Mouse (Mus musculus) cerebellum, postnatal 25 days (tissue): ENCODE measurements around the gene Fbxo8.

ENCODE experiments used
- DNase-seq, 2 experiments: peaks; one replicate each; pipeline ENCODE4 v3.0.0; 2021; ENCODE audit warnings: mixed read lengths in 2 of 2

Gene Fbxo8

DNA sequence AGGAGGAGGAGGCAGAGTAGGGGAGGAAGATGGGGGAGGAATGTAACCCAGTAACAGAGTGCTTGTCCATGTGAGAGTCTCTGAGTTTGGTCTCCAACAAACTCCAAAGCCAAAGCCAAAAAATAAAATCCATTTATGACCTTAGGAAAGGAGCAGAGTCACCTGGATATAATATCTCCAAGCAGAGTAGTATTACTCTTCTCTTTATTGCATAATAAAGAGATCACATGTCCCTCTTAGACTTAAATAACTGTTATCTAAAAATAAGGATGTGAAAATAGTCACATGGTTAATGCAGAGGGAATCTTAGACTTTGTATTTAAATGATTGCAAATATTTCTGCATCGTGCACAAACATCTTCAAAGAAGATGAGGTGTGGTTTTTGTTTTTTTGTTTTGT, 63.3 kb downstream of the Fbxo8 start:
- DNase-seq, result no peak

DNA sequence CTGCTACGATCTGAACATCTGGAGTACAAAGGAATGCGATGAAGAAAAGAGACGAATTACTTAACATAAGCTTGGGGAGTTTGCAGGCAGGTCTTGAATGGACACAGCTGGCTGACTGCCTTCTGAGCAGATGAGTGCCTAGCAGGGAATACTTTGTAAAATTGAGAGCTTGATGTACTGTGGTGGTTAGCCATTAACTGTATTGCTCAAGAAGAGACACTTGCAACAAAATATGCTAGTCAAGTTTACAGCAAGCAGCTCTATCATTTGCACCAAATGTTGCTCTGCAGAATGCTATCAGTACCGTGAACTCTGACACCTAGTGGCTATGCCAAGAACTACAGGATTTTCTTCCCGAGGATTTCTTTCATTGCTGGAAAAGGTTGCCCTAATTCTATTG, 64.1 kb downstream of the Fbxo8 start:
- peak; percentile 44 to 69 for DNase-seq

DNA sequence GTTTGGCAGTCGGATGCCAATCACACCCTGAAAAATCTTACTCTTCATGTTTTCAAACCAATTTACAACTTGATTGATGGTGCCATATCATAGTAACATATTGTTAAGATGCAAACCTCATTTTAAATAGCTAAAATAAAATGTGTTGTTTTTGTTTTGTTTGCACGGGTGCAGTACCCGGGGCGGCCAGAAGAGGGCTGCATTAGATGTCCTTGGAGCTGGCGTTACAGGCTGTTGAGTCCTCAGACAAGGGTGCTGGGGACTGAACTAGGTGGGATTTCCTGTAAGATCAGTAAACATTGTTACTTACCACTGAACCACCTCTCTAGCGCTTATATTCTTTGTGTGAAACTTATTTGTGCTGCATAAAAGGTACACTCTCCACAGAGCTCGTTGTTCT, 65.4 kb downstream of the Fbxo8 start:
- peak; percentile 28 to 55 for DNase-seq

DNA sequence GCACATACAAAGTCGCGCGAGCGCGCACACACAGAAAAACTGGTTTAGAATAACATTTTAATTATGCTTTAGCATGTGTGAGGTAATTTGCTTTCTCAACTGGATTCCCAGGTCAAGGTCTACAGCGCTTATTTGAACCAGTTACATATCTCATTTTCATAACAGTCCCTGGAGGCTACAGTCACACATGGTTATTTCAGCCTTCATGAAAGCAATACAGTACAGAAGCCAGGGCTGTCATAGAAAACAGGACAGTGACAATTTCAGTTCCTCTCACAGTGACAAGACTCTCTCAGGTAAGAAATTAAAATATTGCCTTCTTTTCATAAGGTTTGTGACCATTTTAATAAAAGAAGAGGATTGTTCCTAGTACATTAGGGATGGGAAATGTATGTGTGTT, 66.4 kb downstream of the Fbxo8 start:
- DNase-seq, result no peak

DNA sequence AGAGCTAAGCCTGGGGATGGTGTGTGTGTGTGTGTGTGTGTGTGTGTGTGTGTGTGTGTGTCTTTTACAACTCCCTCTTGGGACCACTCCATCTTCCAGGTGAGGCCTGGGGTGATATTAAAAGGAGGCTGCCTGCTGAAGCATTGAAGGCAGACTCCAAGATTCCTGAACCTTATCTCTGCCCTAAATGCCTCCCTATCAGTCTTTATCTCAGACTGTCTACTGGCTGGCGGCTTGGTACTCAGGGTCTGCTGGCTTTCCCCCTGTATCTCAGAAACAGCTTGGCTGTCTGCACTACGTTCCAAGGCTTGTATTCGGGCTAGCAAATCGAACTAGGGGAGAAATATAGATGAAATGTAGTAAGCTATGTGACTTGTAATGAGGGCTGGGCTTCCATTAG, 68.2 kb downstream of the Fbxo8 start:
- DNase-seq, result no peak

DNA sequence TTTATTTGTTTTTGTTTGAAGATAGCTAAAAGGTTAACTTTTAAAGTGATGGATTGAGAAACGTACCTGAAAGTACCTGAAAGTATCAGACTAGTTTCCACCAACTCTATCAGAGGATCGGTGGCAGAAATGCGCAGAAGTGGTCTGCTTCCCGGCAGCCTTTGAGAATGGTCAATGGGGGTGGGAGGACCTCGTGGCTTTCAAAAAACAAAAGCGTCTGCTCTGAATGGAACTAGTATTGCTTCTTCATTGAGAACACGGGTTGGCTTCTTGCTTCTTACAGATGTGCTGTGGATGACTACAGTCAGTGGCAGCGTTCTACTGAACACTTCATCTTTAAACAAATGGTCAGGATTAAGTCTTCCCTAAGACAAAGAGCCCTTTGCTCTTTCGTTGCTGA, 68.7 kb downstream of the Fbxo8 start:
- no peak for DNase-seq

DNA sequence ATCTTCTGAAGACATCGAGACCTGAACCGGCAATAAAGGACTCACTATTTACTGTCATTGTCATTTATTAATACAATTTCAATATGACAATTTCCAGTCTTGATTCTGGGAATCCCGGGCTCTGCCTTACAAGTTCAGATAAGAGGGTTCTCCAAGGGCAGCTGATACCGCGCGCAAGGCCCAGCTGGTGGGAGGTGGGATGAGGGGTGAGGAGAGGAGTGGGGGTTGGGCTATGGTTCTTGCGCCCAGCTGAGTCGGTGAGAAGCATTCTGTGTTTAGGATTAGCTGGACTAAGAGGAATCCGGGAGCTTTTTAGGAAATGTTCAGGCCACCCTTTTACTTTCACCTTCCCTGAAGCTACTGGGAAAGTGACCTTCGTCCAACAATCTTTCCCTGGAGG, 69.8 kb downstream of the Fbxo8 start:
- no peak for DNase-seq

DNA sequence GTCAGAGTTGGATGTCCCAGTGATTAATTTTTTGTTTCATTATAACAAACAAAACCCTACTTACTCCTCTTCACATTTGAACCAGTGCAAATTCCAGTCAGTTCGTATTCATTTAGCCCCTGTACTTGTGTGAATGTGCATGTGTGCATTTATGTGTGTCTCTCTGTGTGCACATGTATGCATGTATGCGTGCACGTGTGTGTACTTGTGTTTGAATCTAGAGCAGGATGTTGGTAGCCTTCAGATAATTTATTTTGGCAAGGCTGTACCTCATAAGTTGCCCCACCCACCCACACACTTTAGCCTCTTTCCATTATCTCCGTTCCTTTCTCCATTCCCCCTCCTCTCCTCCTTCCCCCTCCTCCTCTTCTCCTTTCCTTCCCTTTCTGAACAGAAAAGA, 70.2 kb downstream of the Fbxo8 start:
- no peak for DNase-seq

DNA sequence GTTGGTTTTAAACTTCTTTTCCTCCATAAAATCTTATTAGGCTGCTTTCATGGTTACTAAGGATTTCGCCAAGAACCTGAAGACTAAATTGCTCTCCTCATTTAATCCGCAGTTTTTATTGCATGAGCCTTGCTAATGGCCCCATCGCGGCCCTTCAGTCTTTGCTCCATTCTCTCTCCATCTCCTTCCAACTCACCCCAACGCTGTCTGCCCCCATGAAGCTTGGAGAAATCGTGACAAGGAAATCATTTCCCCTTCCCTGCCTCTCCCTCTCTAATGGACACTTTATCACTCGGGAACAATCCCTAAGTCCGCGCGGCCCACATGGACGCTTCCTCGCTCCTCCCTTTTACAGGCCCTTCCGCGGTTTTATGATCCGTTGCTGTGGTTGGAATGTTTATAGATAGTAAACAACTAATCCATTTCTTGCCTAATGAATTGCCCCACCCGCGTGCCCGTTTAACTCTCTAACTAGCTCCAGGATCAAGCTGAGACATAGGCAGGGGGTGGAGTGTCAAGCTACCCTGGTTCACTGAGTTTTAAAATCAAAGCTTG, 71.7 kb downstream of the Fbxo8 start:
- DNase-seq, result no peak

DNA sequence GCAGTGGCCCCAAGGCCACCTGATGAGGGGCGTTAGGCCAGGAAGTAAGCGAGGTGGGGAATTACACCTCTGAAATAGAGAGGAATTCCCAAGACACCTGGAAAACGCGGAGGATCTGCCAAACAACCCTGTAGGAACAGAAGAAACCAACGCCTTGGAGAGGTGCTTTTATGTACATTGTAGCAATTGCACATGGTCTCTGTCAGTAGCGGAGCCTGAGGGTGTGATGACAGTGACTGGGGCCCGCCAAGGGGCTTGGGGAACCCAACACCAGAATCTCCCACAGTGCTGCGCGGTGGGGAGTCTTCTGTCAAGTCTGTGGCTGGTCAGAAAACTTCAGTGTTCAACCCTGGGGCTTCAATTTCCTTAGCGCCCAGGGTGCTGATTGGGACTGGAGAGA, 72.5 kb downstream of the Fbxo8 start:
- DNase-seq, result no peak

DNA sequence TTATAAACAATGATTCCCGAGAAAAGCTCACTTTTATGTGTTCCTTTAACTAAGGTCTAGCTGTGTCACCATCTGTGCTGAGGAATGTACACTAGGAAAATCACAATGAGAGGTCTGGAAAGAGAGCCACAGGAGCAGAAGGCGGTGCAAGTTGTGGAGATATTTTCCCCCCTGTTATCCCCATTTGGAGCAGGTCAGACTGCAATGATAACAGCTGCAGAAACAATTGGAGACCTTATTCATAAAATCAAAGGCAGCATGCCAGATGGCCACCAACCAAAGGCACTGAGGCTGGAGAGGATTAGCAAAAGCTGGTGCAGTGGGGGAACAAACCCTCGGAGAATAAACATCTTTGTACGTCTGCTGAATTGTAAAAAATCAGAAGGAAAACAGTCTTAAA, 78.3 kb downstream of the Fbxo8 start:
- DNase-seq, result peak; percentile 30 to 63

DNA sequence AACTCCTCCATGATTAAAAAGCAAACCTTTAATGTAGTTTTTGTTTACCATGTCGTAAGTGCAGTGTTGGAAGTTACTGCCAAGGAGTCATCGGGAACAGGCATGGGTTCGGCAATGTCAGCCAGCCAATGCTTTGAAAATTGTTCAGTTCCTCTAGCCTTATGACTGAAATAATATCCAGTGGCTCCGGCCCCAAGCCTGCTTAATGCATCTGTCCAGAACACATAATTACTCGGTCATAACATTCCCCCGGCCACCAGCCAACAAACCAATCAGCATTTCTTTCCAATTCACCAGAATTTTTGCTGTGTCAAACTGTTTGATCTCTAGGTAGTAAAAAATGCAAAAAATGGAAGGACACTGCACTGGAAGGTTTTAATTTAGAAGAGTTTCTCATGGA, 88.4 kb downstream of the Fbxo8 start:
- no peak for DNase-seq
